Mouse (Mus musculus) adrenal gland, adult 8-10 months (tissue): ENCODE measurements around the gene Tedc1. TPM values are rescaled to one million over a fixed set of nuclear protein-coding genes. Genes with fewer than 3 reads are reported as not detected.

Experiments
- DNase-seq: peaks from one replicate; pipeline ENCODE4 v3.0.0; 2022
- total RNA-seq, 4 experiments: library from RNA; stranded (reverse); gene quantifications; 2 replicates each; pipeline ENCODE4 v1.2.4; 2022

Tedc1 gene
- total RNA-seq, 4 experiments from 2014 or later = 0.87 to 1.8 (median 1.5) TPM

DNA sequence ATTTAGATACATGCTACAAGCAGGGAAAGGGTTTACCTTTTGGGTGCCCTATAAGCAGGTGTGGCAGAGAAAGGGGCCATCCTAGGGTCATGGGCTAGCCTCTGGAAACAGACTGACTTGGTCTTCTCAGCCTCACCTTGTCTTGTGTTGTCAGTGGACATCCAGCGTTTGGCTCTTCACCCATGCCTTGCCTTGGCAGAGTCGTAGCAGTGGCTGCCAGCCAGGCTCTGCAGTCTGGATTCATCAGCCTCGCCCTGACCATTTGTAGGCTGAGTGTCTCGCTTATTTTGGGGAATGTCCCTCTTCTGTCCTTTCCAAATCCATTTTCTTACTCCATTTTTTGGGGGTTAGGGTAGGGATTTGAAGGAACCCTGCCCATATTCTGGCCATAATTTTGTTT is 45.1 kb downstream of the Tedc1 start:
- DNase-seq = no peak

DNA sequence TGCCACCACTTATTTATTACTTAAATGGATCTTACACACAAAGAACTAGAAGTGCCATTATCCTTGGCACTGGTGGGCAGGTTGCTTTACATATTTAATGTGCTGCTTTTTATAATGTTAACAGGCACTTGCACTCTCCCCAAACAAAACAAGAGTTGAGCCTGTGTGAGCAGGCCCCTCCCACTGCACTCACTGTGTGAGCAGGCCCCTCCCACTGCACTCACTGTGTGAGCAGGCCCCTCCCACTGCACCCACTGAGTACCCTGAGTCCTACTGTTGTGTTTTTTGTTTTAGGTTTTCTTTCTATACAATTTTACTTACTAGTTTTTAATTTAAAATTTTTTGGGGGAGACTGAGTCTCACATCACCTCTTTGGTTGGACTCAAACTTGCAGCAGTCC is 45.8 kb downstream of the Tedc1 start:
- no peak for DNase-seq

DNA sequence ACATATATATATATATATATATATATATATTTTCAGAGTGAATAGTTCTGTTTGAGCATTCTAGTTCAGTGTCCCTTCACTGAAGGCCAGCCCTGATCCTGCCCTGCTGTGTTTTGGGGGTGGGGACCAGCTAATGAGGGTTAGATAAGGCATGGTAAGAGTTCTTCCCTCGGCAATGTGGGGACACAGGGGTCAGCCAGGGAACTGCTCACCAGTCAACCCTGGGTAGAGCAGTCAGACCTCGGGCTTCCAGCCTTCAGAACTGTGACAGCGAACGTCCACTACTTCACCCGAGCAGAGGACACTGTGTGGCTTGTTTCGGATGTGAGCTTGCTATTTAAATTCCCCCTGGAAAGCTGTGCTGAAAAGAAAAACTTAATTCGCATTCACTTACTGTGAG is 47.3 kb downstream of the Tedc1 start:
- no peak for DNase-seq

DNA sequence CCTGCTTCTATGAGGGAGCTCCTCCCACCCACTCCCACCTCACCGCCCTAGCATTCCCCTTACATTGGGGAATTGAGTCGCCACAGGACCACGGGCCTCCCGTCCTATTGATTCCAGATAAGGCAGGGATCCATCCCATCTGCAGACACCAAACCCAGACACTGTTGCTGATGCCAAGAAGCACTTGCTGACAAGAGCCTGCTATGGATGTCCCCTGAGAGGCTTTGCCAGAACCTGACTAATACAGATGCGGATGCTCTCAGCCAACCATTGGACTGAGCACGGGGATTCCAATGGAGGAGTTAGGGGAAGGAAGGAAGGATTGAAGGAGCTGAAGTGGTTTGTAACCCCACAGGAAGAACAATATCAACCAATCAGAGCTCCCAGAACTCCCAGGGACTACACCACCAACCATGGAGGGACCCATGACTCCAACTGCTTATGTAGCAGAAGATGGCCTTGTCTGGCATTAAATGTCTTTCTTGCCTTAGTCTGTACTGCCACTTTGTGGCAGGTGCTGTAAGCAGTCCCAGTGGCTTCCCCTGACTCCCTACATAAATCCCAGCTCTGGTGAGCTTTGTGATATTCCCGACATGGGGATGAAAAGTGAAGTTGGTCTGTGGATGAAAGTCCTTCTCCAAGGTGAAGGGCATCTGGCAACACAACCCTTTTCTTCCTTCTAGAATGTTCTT is 49.2 kb downstream of the Tedc1 start:
- DNase-seq = no peak

DNA sequence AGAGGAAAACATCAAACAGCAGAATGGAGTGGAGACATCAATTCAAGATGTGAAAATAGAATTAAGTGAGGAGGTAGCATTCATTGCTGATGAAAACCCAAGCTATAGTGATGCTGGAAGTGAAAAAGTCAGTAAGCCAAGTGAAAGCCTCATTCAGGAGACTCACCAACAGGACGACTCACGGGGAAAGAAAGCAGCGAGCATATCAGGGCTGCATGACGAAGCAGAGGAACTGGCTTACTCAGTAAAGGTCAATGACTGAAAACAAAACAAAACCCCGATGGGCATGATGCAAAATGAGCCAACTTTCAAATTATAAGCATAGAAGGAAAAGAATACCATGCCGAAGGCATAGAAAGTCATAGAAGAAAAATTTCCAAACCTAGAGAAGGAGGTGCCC is 51.5 kb downstream of the Tedc1 start:
- DNase-seq = no peak

DNA sequence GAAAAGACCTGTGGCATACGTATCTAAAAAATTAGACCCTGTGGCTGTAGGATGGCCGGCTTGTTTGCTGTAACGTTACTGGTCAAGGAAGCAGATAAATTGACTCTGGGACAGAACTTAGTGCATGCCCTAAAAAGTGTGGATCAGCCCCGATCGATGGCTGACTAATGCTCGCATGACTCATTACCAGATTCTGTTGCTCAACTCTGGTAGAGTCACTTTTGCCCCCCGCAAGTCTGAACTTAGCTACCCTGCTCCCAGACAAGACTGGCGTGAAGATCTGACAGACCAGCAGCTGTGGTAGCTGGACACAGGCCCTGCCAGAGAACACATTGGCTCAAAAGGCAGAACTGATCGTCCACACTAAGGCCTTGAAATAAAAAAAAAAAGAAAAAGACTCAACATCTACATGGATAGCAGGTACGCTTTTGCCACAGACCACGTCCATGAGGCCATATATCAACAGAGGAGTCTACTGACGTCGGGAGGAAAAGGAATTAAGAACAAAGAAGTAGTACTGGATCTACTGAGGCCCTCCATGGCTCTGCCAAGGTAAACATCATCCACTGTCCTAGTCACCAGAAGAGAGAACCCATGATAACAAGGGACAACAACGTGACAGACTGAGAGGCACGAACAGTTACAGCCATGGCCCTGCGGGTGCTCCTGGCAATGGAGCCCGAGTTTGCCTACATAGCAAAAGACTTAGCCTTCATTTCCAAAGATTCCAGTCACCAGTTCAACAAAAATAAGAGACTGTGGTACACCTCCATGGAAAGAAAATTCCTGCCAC is 54.6 kb downstream of the Tedc1 start:
- no peak for DNase-seq

DNA sequence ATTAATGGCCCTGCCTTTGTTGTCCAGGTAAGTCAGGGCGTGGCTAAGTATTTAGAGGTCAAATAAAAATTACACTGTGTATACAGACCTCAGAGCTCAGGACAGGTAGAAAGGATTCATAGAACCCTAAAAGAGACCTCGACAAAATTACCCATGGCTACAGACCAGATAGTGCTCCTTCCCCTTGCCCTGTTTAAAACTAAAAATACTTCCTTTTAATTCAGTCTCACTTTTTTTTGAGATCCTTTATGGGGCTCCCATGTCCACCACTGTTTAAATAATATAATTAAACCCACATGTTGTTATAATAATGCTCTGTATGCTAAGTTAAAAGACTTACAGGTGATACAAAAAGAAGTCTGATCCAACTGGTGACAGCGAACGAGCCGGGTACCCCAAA is 55.6 kb downstream of the Tedc1 start:
- no peak for DNase-seq

DNA sequence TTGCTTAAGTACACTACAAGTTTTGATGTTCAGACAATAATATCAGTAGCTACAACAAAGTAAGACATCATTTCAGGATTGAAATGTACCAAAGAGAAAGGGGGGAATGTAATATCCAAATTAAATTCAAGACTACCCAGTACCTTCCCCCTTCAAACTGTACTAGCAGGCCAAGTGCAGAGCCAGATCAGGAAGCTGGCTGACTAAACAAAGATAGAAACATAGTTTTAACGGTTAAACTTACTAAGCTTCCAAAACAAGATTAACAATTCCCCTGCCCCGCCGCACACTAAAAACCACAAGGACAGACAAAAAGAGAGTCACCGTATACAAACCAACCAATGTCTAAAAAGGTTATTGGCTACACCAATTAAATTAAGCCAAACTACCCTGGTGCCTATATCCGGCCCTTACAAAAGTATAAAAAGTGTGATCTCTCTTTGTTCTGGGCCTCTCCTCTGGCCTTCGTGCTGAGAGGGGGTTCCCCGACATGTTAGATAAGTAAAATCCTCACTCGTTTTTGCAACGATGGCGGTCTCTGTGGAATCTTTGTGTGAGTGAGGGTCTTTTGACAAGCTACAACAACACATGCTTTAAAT is 56.2 kb downstream of the Tedc1 start:
- no peak for DNase-seq

DNA sequence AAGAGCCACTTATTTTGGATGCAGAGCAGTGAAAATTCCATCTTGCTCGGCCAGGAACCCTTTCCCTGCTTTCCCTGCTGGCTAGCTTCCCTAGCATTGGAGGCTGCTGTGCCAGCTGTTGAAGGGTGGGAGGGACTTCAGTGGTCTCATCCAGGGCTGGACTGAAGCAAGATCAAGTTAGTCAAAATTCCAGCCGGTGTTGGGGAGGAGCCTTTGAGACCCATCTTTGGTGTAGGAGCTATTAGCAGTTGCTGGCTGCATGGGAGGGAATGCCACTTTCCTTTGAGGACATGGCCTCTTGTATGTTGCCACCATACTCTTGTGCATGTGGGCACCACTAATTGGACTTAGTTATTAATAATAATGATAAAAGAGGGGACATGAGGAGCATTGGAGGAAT is 57.0 kb downstream of the Tedc1 start:
- DNase-seq = no peak

DNA sequence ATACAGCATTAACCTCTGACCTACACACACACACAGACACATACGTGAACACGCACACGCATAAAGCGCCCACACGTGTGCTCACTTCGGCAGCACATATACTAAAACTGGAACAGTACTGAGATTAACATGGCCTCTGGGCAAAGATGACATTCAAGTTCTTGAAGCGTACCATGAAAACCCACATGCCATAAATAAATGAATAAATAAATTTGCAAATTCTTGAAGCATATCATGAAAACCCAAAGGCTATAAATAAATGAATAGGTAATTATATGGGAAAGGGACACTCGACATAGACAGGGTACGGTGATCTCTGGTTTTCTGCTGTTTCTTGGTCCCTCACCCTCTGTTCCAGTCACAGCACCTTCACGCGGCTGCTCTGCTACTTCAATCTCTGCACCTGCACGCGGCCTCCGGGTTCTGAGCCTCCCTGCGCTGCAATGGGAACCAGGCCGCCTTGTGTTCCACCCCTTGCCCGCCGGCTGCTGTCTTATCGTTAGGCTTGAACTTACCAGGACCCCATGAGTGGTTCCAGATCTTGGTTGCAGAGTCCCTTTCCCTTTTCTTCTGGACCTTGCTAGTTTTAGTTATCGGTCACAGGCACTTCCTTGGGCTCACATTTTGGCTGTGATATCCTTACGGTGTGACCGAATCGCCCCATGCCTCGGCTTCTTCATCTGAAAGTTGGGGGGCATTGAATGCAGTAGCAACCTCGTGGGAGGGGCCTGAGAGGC is 58.0 kb downstream of the Tedc1 start:
- DNase-seq = no peak

DNA sequence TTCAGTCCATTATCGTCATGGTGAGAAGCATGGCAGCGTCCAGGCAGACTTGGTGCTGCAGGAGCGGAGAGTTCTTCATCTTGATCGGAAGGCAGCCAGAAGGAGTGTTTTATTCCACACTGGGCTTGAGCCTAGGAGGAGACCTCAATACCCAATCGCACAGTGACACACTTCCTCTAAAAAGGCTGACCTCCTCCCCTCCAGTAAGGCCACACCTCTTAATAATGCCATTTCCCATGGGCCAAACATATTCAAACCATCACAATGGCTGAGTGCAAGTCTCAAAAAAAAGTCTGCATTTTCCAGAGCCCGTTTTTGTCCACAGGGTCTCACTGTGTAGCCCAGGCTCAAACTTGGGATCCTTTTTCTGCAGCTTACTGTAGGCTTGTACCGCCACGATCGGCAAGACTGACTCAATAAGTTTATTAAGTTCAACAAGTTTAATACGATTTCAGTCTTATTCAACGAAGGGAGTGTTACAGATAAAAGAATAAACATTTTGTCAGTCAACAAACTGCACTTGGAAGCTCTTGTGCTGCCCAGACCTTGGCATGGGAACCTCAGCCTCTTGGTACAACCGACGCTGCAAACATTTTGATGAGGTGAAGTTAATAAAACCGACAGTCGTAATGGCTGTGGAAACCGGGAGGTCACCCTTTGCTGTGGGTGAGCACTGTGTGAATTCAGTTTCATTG is 58.9 kb downstream of the Tedc1 start:
- no peak for DNase-seq

Other genes with a start within 250 kb of the Tedc1 start
- gene Jag2, start 226.6 kb upstream of the Tedc1 start, total RNA-seq = 10 to 100 TPM in 1 of 4 experiments, 1 to 10 TPM in 3; 3.7 to 10.1 (median 6.6) TPM
- gene Nudt14, start 214.3 kb upstream of the Tedc1 start, total RNA-seq = 10 to 100 TPM; 29.3 to 45.0 (median 36.1) TPM
- gene Btbd6, start 179.9 kb upstream of the Tedc1 start, total RNA-seq = 10 to 100 TPM; 21.5 to 30.9 (median 24.2) TPM
- 10 to 100 TPM; 49.6 to 86.9 (median 68.3) TPM for gene Brf1, start 155.7 kb upstream of the Tedc1 start, total RNA-seq
- 10 to 100 TPM; 42.2 to 60.4 (median 53.7) TPM for gene Pacs2, start 141.9 kb upstream of the Tedc1 start, total RNA-seq
- gene Tex22, start 81.9 kb upstream of the Tedc1 start, total RNA-seq = under 1 TPM in 3 of 4 experiments, not detected in 1; 0.38 to 0.65 (median 0.62) TPM
- 10 to 100 TPM; 81.8 to 92.8 (median 86.8) TPM for gene Mta1, start 58.1 kb upstream of the Tedc1 start, total RNA-seq
- gene Crip2, start 16.2 kb upstream of the Tedc1 start, total RNA-seq = 10 to 100 TPM; 46.7 to 65.5 (median 58.4) TPM
- 10 to 100 TPM; 55.3 to 90.7 (median 59.7) TPM for gene Crip1, start 10.1 kb upstream of the Tedc1 start, total RNA-seq
- 10 to 100 TPM in 2 of 4 experiments, 1 to 10 TPM in 2; 5.1 to 13.1 (median 8.4) TPM for gene Tmem121, start 29.5 kb downstream of the Tedc1 start, total RNA-seq